10 mouse cellular contexts compared by ENCODE assay signal in the genomic region with DNA sequence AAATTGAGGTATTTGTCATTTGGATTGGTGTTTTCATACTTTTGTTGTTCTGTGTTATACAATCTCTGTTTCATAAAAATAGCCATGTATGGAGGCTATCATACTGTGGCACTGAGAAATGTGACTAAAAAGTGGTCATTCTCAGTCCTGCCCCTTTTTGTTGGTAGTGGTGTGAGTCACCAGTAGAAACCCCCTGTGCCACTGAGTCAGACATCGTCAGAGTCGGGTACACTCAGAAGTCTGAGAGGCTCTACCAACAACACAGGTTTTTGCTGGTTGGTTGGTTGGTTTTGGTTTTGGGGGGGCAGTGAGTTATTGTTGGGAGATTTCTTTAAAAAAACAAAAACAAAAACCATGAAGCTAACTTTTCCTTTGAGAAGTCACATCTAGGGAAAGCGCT.
"Had no signal": no experiment of that assay in that cellular context is flagged by ENCODE, and none has a peak within 500 bp of the region (broad histone marks: within the 10 kb centered on the region; RNA-seq: fewer than 3 reads in every experiment).

No protein-coding gene starts in this region.

- H3K27me3 ChIP-seq: limb, embryonic 15.5 days; liver, embryonic 12.5 days; megakaryocyte, embryonic 14.5 days; midbrain, embryonic 12.5 days had no signal

- H3K9me3 ChIP-seq: limb, embryonic 15.5 days; liver, embryonic 12.5 days; midbrain, embryonic 12.5 days had no signal

- DNase-seq: kidney, postnatal 14 days; lung, embryonic 14.5 days; lung, postnatal 10 days; lung, postnatal 4 days; right cerebral cortex, postnatal 4 days; spleen, adult 18-20 months had no signal

- H3K4me3 ChIP-seq: limb, embryonic 15.5 days; liver, embryonic 12.5 days; megakaryocyte, embryonic 14.5 days; midbrain, embryonic 12.5 days had no signal

- H3K27ac ChIP-seq: limb, embryonic 15.5 days; liver, embryonic 12.5 days; midbrain, embryonic 12.5 days had no signal

- H3K36me3 ChIP-seq: limb, embryonic 15.5 days; liver, embryonic 12.5 days; midbrain, embryonic 12.5 days had no signal

- H3K4me1 ChIP-seq: liver, embryonic 12.5 days; midbrain, embryonic 12.5 days had no signal
